Mouse (Mus musculus): ENCODE measurements around the gene Rab11fip5. TPM values are rescaled to one million over a fixed set of nuclear protein-coding genes. Genes with fewer than 3 reads are reported as not detected.

The Rab11fip5 gene
- total RNA-seq, 2 experiments from 2014 or later: 0.19 to 0.51 TPM

DNA sequence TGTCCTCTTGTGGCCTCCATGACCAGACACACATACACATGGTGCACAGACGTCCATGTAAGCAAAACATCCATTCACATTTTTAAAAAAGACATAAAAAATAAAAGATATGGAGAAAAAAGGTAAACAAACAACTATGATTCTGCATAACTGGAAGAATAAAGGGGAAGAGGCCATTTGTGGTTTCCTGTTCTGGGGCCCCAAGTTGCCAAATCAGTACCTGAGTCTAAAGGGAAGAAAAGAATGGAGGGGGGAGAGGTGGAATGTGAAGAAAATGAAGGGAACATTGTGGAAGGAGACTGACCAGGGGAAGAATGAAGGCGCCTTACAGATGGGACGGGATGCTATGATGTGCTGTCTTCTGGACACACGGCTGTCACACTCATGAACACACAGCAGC is 47.9 kb downstream of the Rab11fip5 start:
- no peak for ATAC-seq (replicated peaks; ENCODE audit: low FRiP score, poor library complexity, severe bottlenecking)

GRCm38 (mm10) chr6:85325109-85325508 is 49.3 kb downstream of the Rab11fip5 start:
- ATAC-seq (replicated peaks; ENCODE audit: low FRiP score, poor library complexity, severe bottlenecking): no peak

GRCm38 (mm10) chr6:85320445-85320866 is 54.0 kb downstream of the Rab11fip5 start:
- ATAC-seq (replicated peaks; ENCODE audit: low FRiP score, poor library complexity, severe bottlenecking): no peak

- ATAC-seq (replicated peaks; ENCODE audit: low FRiP score, poor library complexity, severe bottlenecking): no peak
Observed at GRCm38 (mm10) chr6:85316211-85316610, 58.2 kb downstream of the Rab11fip5 start.

GRCm38 (mm10) chr6:85314064-85314798 is 60.2 kb downstream of the Rab11fip5 start:
- no peak for ATAC-seq (replicated peaks; ENCODE audit: low FRiP score, poor library complexity, severe bottlenecking)

DNA sequence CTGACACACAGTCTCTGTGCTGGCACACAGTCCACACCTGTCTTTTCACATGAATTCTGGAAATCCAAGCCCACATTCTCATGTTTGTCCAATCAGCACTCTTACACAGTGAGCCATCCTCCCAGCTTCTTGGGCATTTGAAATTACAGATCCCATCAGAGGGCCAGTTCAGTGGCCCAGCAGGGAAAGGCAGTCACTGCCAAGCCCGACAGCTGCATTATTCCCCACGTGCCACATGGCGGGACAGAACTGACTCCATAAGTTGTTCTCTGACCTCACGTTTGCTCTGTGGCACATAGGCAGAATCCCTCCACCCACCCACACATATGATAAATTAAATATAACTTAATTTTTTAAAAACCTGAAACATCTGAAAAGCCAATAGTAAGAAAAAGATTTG is 66.5 kb downstream of the Rab11fip5 start:
- no peak for ATAC-seq (replicated peaks; ENCODE audit: low FRiP score, poor library complexity, severe bottlenecking)

DNA sequence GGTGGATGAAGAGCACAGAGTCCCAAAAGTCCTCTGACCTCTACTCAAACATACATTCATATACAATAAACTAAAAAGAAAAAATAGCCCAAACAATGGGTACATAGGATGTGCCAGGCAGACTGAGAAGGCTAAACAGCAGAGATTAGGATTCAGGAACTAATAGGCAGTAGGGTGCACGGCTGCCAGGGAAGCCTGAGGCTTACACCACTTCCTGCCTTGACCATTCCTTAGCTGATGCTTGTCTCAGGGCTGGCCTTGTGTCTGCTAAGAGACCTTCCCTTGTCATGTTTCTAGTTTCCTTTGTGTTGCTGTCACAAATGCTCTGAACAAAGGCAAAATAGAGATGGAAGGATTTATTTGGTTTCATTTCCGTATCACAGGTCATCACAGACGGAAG is 68.1 kb downstream of the Rab11fip5 start:
- ATAC-seq (replicated peaks; ENCODE audit: low FRiP score, poor library complexity, severe bottlenecking): no peak

- ATAC-seq (replicated peaks; ENCODE audit: low FRiP score, poor library complexity, severe bottlenecking): no peak
Observed at GRCm38 (mm10) chr6:85305826-85306225, 68.6 kb downstream of the Rab11fip5 start.

DNA sequence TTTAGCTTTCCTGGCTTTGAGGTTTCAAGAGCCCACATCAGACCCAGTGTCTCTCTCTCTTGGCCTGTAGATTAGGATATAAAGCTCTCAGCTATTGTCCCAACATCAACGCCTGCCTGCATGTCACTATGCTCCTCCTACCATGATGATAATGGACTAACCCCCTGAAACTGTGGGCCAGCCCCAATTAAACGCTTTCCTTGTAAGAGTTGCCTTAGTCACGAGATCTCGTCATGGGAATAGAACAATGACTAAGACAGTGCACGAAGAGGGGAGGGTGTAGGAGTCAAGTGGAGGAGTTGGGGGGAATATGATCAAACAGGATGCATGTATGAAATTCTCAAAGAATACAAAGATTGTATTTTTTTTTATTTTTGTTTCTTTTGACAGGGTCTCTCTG is 69.5 kb downstream of the Rab11fip5 start:
- no peak for ATAC-seq (replicated peaks; ENCODE audit: low FRiP score, poor library complexity, severe bottlenecking)

DNA sequence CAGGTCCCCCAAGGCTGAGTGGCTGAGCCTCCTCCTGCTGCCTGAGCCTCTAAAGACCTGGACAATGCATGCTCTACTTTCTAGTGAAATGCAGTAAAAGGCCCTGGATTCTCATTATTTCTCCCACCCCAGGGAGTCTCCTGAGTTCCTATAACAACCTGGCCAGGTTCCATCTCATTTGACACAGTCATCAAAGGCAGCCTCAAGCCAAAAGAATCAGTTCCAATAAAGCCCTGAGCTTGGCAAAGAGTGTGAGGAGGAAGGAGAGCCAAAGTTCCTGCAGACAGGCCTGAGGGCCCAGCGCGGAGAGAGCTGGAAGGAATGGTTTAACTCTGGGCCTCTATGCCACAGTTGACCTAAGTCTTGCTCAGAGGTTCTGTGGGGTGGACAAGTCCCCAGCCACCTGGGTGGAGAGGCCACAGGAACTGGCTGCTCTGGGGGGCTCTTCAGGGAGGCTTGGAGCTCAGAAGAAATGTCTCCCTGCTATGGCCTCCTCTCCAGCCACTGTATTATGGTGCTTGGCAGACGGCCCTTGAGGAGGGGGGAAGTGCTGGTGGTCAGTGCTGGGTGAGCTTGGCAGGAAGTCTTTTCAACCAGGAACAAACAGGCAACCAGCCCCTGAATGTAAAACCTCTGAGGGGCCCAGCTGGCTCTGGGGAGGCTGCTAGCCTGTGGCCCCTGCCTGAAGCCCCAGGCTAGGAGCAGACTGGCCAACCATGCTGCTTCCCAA is 71.9 kb downstream of the Rab11fip5 start:
- no peak for ATAC-seq (replicated peaks; ENCODE audit: low FRiP score, poor library complexity, severe bottlenecking)

DNA sequence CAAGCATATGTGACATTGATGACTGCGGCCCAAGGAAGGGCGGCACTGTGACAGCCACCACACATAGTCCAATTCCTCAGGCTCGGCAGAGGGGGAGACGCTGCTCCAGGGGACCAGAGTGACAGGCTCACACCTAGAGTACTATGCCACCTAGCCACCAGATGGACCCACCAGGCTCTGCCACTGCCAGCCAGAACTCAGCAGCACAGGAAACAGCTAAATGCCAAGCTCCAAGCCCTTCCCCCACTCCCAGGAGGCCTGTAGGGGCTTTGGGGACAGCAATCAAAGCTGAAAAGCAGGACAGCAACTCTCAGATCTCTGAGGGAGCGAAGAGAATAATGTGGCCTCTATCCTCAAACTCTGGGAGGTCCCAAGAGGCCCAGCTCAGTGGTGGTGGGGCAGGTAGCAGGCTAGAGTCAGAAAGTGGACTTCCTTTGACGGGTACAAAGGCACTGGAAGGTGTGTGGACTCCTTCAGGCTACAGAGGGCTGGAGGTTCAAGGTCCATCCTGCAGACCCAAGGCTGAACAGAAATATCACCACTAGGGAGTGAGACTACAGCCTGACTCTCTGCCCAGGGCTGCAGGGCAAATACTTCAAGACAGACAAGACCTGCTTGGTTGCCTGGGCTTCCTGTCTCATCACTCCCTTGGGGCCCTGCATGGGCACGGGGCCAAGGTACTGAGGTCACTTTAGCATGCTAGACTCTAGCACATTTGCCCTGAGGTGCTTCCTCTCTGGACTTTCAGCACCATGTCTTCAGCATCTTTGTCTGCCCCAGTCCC is 78.9 kb downstream of the Rab11fip5 start:
- no peak for ATAC-seq (replicated peaks; ENCODE audit: low FRiP score, poor library complexity, severe bottlenecking)

GRCm38 (mm10) chr6:85294004-85294379 is 80.4 kb downstream of the Rab11fip5 start:
- no peak for ATAC-seq (replicated peaks; ENCODE audit: low FRiP score, poor library complexity, severe bottlenecking)

DNA sequence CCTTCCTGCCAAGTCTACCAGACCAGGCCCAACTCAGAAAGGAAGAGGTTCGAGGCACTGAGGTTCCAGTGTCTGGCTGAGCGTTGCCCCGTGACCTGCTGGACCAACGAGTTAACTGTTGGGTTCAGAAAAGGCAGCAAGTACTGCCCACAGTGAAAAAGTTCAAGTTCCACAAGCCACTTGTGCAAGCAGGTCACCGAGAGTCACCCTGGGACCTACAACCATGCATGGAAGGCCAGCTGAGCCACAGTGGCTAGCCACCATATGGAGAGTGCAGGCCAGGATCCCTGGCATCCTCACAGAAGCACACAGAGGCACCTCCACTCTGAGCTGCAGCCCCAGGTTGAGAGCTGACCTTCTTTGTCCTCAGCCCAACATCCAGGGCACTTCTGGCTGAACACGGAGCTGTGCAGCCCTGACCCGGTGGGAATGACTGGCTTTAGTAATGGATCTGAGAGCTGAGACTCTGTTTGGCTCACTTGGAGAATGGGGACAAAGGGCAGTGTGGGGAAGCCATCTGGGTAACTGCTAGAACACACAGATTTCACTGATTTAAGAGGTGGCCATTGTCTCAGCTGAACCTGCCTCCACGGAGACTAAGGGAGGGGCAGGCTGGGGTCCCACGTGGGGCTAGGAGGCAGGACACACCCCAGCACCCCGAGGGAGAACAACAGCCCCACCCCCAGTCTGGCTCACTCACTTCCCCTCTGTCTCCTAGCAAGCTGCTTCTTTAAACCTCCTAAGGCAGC is 81.0 kb downstream of the Rab11fip5 start:
- ATAC-seq (replicated peaks; ENCODE audit: low FRiP score, poor library complexity, severe bottlenecking): no peak

- ATAC-seq (replicated peaks; ENCODE audit: low FRiP score, poor library complexity, severe bottlenecking): no peak
Observed at GRCm38 (mm10) chr6:85290869-85291824, 83.3 kb downstream of the Rab11fip5 start.

- no peak for ATAC-seq (replicated peaks; ENCODE audit: low FRiP score, poor library complexity, severe bottlenecking)
Observed at GRCm38 (mm10) chr6:85288193-85288857, 86.1 kb downstream of the Rab11fip5 start.

- ATAC-seq (replicated peaks; ENCODE audit: low FRiP score, poor library complexity, severe bottlenecking): no peak
Observed at GRCm38 (mm10) chr6:85286283-85287047, 88.0 kb downstream of the Rab11fip5 start.
